Mouse (Mus musculus) ES-Bruce4 (cell line): Measurements from ENCODE around the gene Krtap2-4. TPM values are rescaled to one million over a fixed set of nuclear protein-coding genes. Genes with fewer than 3 reads are reported as not detected.

ENCODE experiments used
- H3K27ac ChIP-seq: 2 replicates; pipeline ENCODE4 v1.5.1; 2012; ENCODE audit warnings: low read length, inconsistent platforms; ENCODE audit not compliant: insufficient read depth
- H3K27me3 ChIP-seq: 2 replicates; pipeline ENCODE4 v1.6.1; 2012; ENCODE audit warnings: mild to moderate bottlenecking, low read length, inconsistent platforms; ENCODE audit not compliant: control insufficient read depth, poor library complexity, insufficient read depth, severe bottlenecking
- H3K36me3 ChIP-seq: 2 replicates; pipeline ENCODE4 v1.6.1; 2012; ENCODE audit warnings: inconsistent platforms, mild to moderate bottlenecking, low read length, moderate library complexity; ENCODE audit not compliant: control insufficient read depth, poor library complexity, insufficient read depth, severe bottlenecking
- H3K4me1 ChIP-seq: one replicate; pipeline ENCODE4 v1.8.1; 2011; ENCODE audit warnings: low read length; ENCODE audit not compliant: control insufficient read depth, insufficient read depth
- H3K4me3 ChIP-seq: 2 replicates; pipeline ENCODE4 v1.5.1; 2011; ENCODE audit warnings: low read depth, mild to moderate bottlenecking, low read length
- H3K9ac ChIP-seq: 2 replicates; pipeline ENCODE4 v1.6.1; 2012; ENCODE audit warnings: low read depth, mild to moderate bottlenecking, inconsistent platforms; ENCODE audit not compliant: poor library complexity, severe bottlenecking
- H3K9me3 ChIP-seq: replicated peaks from 2 replicates; pipeline ENCODE4 v1.6.1; 2012; ENCODE audit warnings: mild to moderate bottlenecking, low read length, inconsistent platforms; ENCODE audit not compliant: control insufficient read depth, poor library complexity, insufficient read depth, severe bottlenecking
- CTCF ChIP-seq: IDR thresholded peaks from one replicate; pipeline ENCODE4 v1.8.1; 2011; ENCODE audit warnings: low read depth, low read length
- EP300 ChIP-seq: IDR thresholded peaks from 2 replicates; pipeline ENCODE4 v1.6.1; 2011; ENCODE audit warnings: low read depth, low read length; ENCODE audit not compliant: insufficient read depth
- POLR2A ChIP-seq: IDR thresholded peaks from one replicate; pipeline ENCODE4 v1.8.1; 2011; ENCODE audit warnings: low read length; ENCODE audit not compliant: insufficient read depth
- polyA plus RNA-seq: library from polyadenylated mRNA; stranded (reverse); fragments of >200 nt; gene quantifications from 2 replicates; pipeline ENCODE4 v1.2.4, GENCODE M21; 2011; ENCODE audit warnings: low read depth; ENCODE audit not compliant: missing spikeins, insufficient read depth, insufficient read length

Gene Krtap2-4
- polyA plus RNA-seq, 1 experiment, result not detected

DNA sequence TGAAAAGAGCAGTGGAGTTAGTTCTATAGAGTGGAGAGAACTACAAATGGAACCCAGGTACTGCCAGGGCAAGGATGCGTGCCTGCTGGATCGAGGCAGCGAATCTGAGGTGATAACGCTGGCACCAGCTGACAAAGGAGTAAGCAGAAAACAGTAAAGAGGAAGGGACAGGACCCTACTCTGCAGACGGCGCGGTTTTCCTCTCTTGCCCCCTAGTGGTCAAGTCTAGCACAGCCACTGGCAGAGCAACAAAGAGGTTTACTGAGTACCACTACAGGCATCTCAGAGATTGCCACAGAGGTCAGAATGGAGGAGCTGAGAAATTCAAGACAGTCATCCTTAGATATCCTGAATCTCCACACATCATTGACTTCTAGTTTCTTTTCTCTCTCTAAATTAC is 40.5 kb downstream of the Krtap2-4 start:
- H3K9ac ChIP-seq, result no peak overlapping the region
- H3K27ac ChIP-seq, result no peak overlapping the region
- H3K4me3 ChIP-seq, result no peak overlapping the region
- H3K27me3 ChIP-seq, result no peaks in the 10 kb centered on the region
- no peaks in the 10 kb centered on the region for H3K4me1 ChIP-seq
- no peaks in the 10 kb centered on the region for H3K36me3 ChIP-seq
- TF ChIP-seq CTCF (peak; percentile 73), EP300 (no peak)
- no peaks in the 10 kb centered on the region for H3K9me3 ChIP-seq

DNA sequence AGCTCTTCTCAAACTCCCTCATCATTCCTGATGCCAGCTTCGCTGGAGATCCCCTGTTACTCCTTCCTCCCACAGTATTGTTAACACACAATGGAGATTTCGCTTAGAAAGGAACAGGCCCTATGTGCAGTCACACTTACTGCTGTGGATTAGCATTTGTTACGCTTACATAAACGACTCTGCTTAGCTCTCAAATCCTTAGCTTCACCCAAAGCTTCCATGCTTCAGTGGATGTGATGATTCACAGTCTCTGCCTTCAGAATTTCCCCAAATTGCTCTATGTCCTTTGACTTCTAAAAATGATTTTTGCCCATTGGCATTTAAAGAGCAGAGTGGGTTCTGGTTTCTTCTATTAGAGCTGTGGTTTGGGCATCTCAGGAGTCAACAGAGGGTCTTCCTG is 41.5 kb downstream of the Krtap2-4 start:
- Histone ChIP-seq H3K4me3 (no peak overlapping the region), H3K36me3 (no peaks in the 10 kb centered on the region), H3K9me3 (no peaks in the 10 kb centered on the region), H3K27ac (no peak overlapping the region), H3K4me1 (no peaks in the 10 kb centered on the region), H3K27me3 (no peaks in the 10 kb centered on the region), H3K9ac (no peak overlapping the region)
- TF ChIP-seq EP300 (no peak), POLR2A (no peak), CTCF (no peak)

- H3K27me3 ChIP-seq, result no peaks in the 10 kb centered on the region
- no peak for TF ChIP-seq CTCF
- no peak within 1 kb of the TSS for H3K4me3 ChIP-seq
- H3K4me1 ChIP-seq, result no peaks in the 10 kb centered on the region
- no peak within 1 kb of the TSS for H3K27ac ChIP-seq
- H3K9me3 ChIP-seq, result no peaks in the 10 kb centered on the region
- H3K9ac ChIP-seq, result no peak within 1 kb of the TSS
- no peaks in the 10 kb centered on the region for H3K36me3 ChIP-seq
Observed at GRCm38 (mm10) chr11:99566530-99566929, 48.1 kb downstream of the Krtap2-4 start, which contains the start of gene Krtap3-1. Gene Krtap3-1, minus strand, starts transcription at chr11:99566630.

Other genes starting within 250 kb of the Krtap2-4 start
- gene Krt28, start 239.9 kb downstream of the Krtap2-4 start, polyA plus RNA-seq, result not detected in 2 replicates
- gene Krt10, start 225.5 kb downstream of the Krtap2-4 start, polyA plus RNA-seq, result 4.1 and 7.1 TPM in 2 replicates
- gene Krt12, start 192.6 kb downstream of the Krtap2-4 start, polyA plus RNA-seq, result not detected in 2 replicates
- gene Krt20, start 176.7 kb downstream of the Krtap2-4 start, polyA plus RNA-seq, result 1.7 and 2.2 TPM in 2 replicates
- gene Krt23, start 121.7 kb downstream of the Krtap2-4 start, polyA plus RNA-seq, result not detected in 2 replicates
- not detected in 2 replicates for gene Krt39, start 93.5 kb downstream of the Krtap2-4 start, polyA plus RNA-seq
- gene Krt40, start 71.7 kb downstream of the Krtap2-4 start, polyA plus RNA-seq, result not detected in 2 replicates
- gene Krtap3-3, start 64.0 kb downstream of the Krtap2-4 start, polyA plus RNA-seq, result not detected in 2 replicates
- gene Krtap3-2, start 58.0 kb downstream of the Krtap2-4 start, polyA plus RNA-seq, result not detected in 2 replicates
- gene Gm11939, start 55.4 kb downstream of the Krtap2-4 start, polyA plus RNA-seq, result not detected in 2 replicates
- gene Krtap3-1, start 48.2 kb downstream of the Krtap2-4 start, polyA plus RNA-seq, result not detected in 2 replicates
- gene Krtap1-5, start 33.8 kb downstream of the Krtap2-4 start, polyA plus RNA-seq, result not detected in 2 replicates
- not detected in 2 replicates for gene Krtap1-4, start 31.2 kb downstream of the Krtap2-4 start, polyA plus RNA-seq
- not detected in 2 replicates for gene Krtap1-3, start 23.5 kb downstream of the Krtap2-4 start, polyA plus RNA-seq
- gene Krtap9-3, start 16.7 kb downstream of the Krtap2-4 start, polyA plus RNA-seq, result not detected in 2 replicates
- not detected in 2 replicates for gene Gm11938, start 11.5 kb downstream of the Krtap2-4 start, polyA plus RNA-seq
- not detected in 2 replicates for gene Gm11937, start 4.7 kb downstream of the Krtap2-4 start, polyA plus RNA-seq
- not detected in 2 replicates for gene Gm11562, start 5.6 kb upstream of the Krtap2-4 start, polyA plus RNA-seq
- not detected in 2 replicates for gene Krtap4-1, start 13.4 kb upstream of the Krtap2-4 start, polyA plus RNA-seq
- not detected in 2 replicates for gene Krtap4-2, start 20.2 kb upstream of the Krtap2-4 start, polyA plus RNA-seq
- not detected in 2 replicates for gene Krtap4-7, start 29.2 kb upstream of the Krtap2-4 start, polyA plus RNA-seq
- gene Gm11555, start 35.4 kb upstream of the Krtap2-4 start, polyA plus RNA-seq, result not detected in 2 replicates
- gene Gm11563, start 44.1 kb upstream of the Krtap2-4 start, polyA plus RNA-seq, result not detected in 2 replicates
- gene Krtap4-6, start 51.1 kb upstream of the Krtap2-4 start, polyA plus RNA-seq, result not detected in 2 replicates
- not detected in 2 replicates for gene Gm14190, start 75.9 kb upstream of the Krtap2-4 start, polyA plus RNA-seq
- gene Gm14180, start 119.4 kb upstream of the Krtap2-4 start, polyA plus RNA-seq, result not detected in 2 replicates
- gene Gm11595, start 158.1 kb upstream of the Krtap2-4 start, polyA plus RNA-seq, result not detected in 2 replicates
- gene Krtap4-8, start 165.9 kb upstream of the Krtap2-4 start, polyA plus RNA-seq, result not detected in 2 replicates
- gene Krtap4-9, start 170.4 kb upstream of the Krtap2-4 start, polyA plus RNA-seq, result not detected in 2 replicates
- not detected in 2 replicates for gene Gm11596, start 178.6 kb upstream of the Krtap2-4 start, polyA plus RNA-seq
- gene Gm11569, start 184.1 kb upstream of the Krtap2-4 start, polyA plus RNA-seq, result not detected in 2 replicates
- not detected in 2 replicates for gene Gm11554, start 189.6 kb upstream of the Krtap2-4 start, polyA plus RNA-seq
- not detected in 2 replicates for gene Krtap4-13, start 195.0 kb upstream of the Krtap2-4 start, polyA plus RNA-seq
- not detected in 2 replicates for gene Gm11564, start 200.8 kb upstream of the Krtap2-4 start, polyA plus RNA-seq
- gene 2300003K06Rik, start 223.2 kb upstream of the Krtap2-4 start, polyA plus RNA-seq, result not detected in 2 replicates
- not detected in 2 replicates for gene Krtap4-16, start 236.8 kb upstream of the Krtap2-4 start, polyA plus RNA-seq
- not detected in 2 replicates for gene Gm11568, start 243.1 kb upstream of the Krtap2-4 start, polyA plus RNA-seq
- gene Gm11559, start 249.6 kb upstream of the Krtap2-4 start, polyA plus RNA-seq, result not detected in 2 replicates